Mouse (Mus musculus) neural tube, embryonic 11.5 days (tissue): ENCODE data around the gene Rbl1. TPM values are rescaled to one million over a fixed set of nuclear protein-coding genes. Genes with fewer than 3 reads are reported as not detected.

Experiments
- ATAC-seq: fragments of 200-750 bp; cut with Nextera tagmentation; 2 replicates; pipeline ENCODE4 v1.8.0; 2017; ENCODE audit warnings: moderate number of reproducible peaks, mild to moderate bottlenecking, moderate TSS enrichment, moderate library complexity; ENCODE audit not compliant: insufficient read depth, low FRiP score, low TSS enrichment
- DNase-seq: peaks from one replicate; pipeline ENCODE4 v3.0.0-alpha.2; 2015; ENCODE audit warnings: low spot score
- H3K27ac ChIP-seq: fragments of 300-500 bp; sonication (generic); 2 replicates; pipeline ENCODE4 v1.5.1; 2014; ENCODE audit warnings: low read depth, mild to moderate bottlenecking, low read length
- H3K27me3 ChIP-seq: fragments of 300-500 bp; sonication (generic); 2 replicates; pipeline ENCODE4 v1.6.1; 2014; ENCODE audit warnings: mild to moderate bottlenecking, low read length, mixed read lengths; ENCODE audit not compliant: control insufficient read depth, insufficient read depth
- H3K36me3 ChIP-seq: fragments of 300-500 bp; sonication (generic); 2 replicates; pipeline ENCODE4 v1.6.1; 2014; ENCODE audit warnings: mild to moderate bottlenecking, low read length, moderate library complexity, mixed read lengths; ENCODE audit not compliant: control insufficient read depth, insufficient read depth
- H3K4me1 ChIP-seq: fragments of 300-500 bp; sonication (generic); 2 replicates; pipeline ENCODE4 v1.6.1; 2014; ENCODE audit warnings: low read length, mixed read lengths; ENCODE audit not compliant: control insufficient read depth, insufficient read depth
- H3K4me2 ChIP-seq: fragments of 300-500 bp; sonication (generic); 2 replicates; pipeline ENCODE4 v1.6.1; 2014; ENCODE audit warnings: low read depth, mild to moderate bottlenecking, moderate library complexity
- H3K4me3 ChIP-seq: fragments of 300-500 bp; sonication (generic); 2 replicates; pipeline ENCODE4 v1.5.1; 2014; ENCODE audit warnings: low read depth, low read length
- H3K9ac ChIP-seq: fragments of 300-500 bp; sonication (generic); 2 replicates; pipeline ENCODE4 v1.6.1; 2014; ENCODE audit warnings: mild to moderate bottlenecking, low read length
- H3K9me3 ChIP-seq: fragments of 300-500 bp; sonication (generic); 2 replicates; pipeline ENCODE4 v1.6.1; 2016; ENCODE audit warnings: low read length; ENCODE audit not compliant: control insufficient read depth
- WGBS: fragments of 180-500 bp; shearing (Covaris S2); extraction: QIAGEN DNeasy Blood & Tissue Kit; methylation state at CpG from one replicate; pipeline ENCODE4 v1.1.7; 2014; 5-methylcytosine and 5-hydroxymethylcytosine counted together
- polyA plus RNA-seq: library from polyadenylated mRNA; unstranded; fragments of >200 nt; fragmentation: Nextera tagmentation; extraction: Ambion mirVana; gene quantifications from 2 replicates; pipeline ENCODE4 v1.2.1, GENCODE M21; 2014

Gene Rbl1
- polyA plus RNA-seq, 1 experiment from 2014 or later, result 29.3 TPM

DNA sequence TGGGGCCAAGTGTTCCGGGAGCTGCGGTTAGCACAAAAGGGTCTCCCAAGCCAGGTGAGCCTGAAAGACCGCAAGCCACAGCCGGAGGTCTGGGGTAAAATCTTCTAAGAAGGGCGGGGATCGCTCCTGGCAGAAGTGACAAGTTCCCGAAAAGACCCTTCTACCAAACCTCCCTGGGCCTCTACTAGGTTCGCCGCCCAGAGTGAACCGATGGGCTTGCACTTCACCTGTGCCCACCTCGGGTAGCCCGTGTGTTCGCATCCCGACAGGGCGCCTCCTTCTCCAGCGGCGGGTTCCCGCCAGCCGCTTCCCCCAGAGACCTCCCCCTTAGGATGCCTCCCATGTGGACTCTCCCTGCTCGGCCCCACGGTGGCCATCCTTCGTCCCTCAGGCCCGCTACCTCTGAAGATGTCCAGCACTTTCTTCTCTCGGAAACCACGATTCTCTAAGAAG lies 69.8 kb downstream of the Rbl1 start:
- DNase-seq (no peak), ATAC-seq (peak; percentile 60)
- H3K27ac ChIP-seq, result no peak overlapping the region
- H3K9ac ChIP-seq, result peak overlapping the region; percentile 69
- no peaks in the 10 kb centered on the region for H3K4me1 ChIP-seq
- peak overlapping the region; percentile 71 for H3K4me3 ChIP-seq
- no peaks in the 10 kb centered on the region for H3K36me3 ChIP-seq
- under 1% methylated on average over 25 of the region's 25 CpGs for WGBS
- no peaks in the 10 kb centered on the region for H3K27me3 ChIP-seq
- H3K4me2 ChIP-seq, result peak overlapping the region; percentile 91
- no peaks in the 10 kb centered on the region for H3K9me3 ChIP-seq

DNA sequence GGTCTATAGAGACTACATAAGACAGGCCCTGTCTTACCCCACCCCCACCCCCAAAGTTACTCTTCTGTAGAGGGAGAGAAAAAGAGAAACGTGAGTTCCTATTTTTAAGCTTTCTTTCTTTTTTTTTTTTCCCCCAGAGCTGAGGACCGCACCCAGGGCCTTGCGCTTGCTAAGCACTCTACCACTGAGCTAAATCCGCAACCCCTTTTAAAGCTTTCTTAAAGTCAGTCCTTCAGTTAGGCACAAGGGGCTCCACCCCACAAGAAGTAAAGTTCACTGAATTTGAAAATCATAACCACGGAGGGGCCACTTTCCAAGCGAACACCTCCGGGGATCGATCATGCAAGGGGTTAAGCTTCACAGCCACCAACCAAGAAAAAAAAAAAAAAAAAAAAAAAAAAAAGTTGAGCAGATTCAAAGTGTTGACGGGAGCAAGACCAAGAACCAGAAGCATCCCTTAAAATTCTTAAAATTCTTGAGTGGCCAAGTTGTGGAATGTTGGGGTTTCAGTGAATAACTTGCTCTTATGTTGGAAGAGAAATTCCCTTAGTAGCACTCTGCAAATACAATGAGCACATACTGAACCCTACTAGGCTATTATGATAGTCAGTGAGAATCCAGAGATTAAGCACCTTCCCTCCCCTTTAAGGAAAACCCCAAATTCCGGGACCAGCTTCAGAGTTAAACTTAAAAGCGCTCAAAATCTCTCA lies 70.4 kb downstream of the Rbl1 start:
- H3K36me3 ChIP-seq, result no peaks in the 10 kb centered on the region
- no peaks in the 10 kb centered on the region for H3K27me3 ChIP-seq
- H3K4me3 ChIP-seq, result peak overlapping the region; percentile 71
- DNase-seq (no peak), ATAC-seq (no peak)
- H3K9ac ChIP-seq, result peak overlapping the region; percentile 69
- H3K4me1 ChIP-seq, result no peaks in the 10 kb centered on the region
- no peak overlapping the region for H3K27ac ChIP-seq
- H3K4me2 ChIP-seq, result peak overlapping the region; percentile 91
- H3K9me3 ChIP-seq, result no peaks in the 10 kb centered on the region
- 24% methylated on average over 11 of the region's 11 CpGs for WGBS

DNA sequence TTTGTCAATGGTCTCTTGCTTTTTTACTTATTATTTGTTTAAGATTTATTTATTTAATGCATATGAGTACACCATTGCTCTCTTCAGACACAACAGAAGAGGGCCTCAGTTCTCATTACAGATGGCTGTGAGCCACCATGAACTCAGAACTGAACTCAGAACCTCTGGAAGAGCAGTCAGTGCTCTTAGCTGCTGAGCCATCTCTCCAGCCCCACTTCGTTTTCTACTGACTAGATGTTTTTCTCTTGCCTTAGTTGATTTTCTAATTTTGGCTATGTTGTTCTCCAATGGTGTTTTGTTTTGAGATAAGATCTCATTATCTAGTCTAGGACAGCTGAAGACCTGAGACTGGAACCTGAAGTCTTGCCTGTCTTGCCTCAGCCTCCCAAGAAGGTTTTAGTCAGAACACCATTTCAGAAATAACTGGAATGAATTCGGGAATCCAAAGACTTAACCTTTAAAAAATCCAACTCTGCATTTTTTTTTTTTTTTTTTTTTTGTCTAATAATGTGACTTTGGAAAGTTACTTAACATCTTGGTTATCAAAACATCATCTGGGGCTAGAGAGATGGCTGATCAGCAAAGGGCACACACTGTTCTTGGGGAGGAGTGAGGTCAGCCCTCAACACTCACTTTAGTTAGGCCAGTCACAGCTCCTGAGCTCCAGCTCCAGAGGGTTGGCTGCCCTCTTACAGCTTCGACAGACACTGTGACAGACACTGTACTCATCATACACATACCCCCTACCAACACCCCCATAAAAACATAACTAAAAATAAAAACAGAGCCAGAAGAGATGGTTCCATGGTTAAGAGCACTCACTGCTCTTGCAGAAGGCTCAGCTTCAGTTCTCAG lies 71.4 kb downstream of the Rbl1 start:
- H3K27me3 ChIP-seq, result no peaks in the 10 kb centered on the region
- ATAC-seq, result no peak

DNA sequence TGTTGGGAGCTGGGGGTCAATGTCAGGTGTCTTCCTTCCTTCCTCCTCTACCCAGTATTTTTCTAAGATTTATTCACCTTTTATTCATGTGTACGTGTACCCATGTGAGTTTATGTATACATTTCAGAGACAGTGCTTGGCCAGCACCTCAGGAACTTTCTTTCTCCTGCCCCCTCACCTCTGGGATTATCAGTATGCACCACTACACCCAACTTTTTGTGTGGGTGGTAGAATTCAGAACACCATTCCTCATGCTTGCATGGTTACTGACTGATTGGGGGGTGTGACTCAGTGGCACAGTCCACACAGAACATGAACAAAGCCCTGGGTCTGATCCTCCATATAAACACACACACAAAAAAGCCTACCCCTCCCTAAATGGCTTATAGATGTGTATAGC lies 72.2 kb downstream of the Rbl1 start:
- Histone ChIP-seq H3K27ac (no peak overlapping the region), H3K4me3 (no peak overlapping the region), H3K36me3 (no peaks in the 10 kb centered on the region), H3K9me3 (no peaks in the 10 kb centered on the region), H3K27me3 (no peaks in the 10 kb centered on the region), H3K4me2 (no peak overlapping the region), H3K9ac (no peak overlapping the region), H3K4me1 (no peaks in the 10 kb centered on the region)
- no peak for ATAC-seq
- no peak for DNase-seq
- WGBS, result 100% methylated on average over 1 of the region's 1 CpGs

More for the DNA sequence above, 71.4 kb downstream of the Rbl1 start:
- no peaks in the 10 kb centered on the region for H3K9me3 ChIP-seq
- no peaks in the 10 kb centered on the region for H3K4me1 ChIP-seq
- no peak overlapping the region for H3K9ac ChIP-seq
- H3K36me3 ChIP-seq, result no peaks in the 10 kb centered on the region
- no peak overlapping the region for H3K4me2 ChIP-seq
- 88% methylated on average over 3 of the region's 3 CpGs for WGBS
- H3K4me3 ChIP-seq, result no peak overlapping the region
- no peak overlapping the region for H3K27ac ChIP-seq
- no peak for DNase-seq

DNA sequence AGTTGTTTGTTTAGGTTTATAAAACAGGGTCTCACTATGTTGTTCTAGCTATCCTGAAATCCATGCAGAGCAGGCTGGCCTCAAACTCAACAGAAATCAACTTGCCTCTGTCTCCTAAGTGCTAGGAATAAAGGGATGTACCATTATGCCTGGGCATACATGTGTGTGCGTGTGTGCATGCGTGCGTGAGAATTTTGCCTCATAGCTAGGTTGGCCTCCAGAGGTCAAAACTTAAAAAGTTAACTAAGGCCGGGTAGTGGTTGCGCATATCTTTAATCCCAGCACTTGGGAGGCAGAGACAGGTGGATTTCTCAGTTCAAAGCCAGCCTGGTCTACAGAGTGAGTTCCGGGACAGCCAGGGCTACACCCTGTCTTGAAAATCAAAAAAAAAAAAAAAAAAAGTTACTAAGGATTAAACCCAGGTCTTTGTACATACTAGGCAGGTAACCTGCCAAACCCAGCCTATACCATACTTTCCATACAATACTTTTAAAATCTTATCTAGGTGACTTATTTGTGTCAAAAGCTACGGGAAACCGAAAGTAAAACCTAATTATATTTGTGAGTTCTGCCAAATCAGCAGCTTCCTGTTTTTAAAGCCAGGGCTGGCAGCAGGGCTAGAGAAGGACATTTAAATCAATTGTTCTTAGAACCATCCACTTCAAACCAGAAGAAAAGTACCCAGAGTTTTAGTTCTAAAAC lies 73.4 kb downstream of the Rbl1 start:
- Histone ChIP-seq H3K4me3 (no peak overlapping the region), H3K27me3 (no peaks in the 10 kb centered on the region), H3K4me1 (no peaks in the 10 kb centered on the region), H3K4me2 (no peak overlapping the region), H3K9ac (no peak overlapping the region), H3K9me3 (no peaks in the 10 kb centered on the region), H3K36me3 (no peaks in the 10 kb centered on the region), H3K27ac (no peak overlapping the region)
- DNase-seq (no peak), ATAC-seq (no peak)
- 90% methylated on average over 8 of the region's 8 CpGs for WGBS

DNA sequence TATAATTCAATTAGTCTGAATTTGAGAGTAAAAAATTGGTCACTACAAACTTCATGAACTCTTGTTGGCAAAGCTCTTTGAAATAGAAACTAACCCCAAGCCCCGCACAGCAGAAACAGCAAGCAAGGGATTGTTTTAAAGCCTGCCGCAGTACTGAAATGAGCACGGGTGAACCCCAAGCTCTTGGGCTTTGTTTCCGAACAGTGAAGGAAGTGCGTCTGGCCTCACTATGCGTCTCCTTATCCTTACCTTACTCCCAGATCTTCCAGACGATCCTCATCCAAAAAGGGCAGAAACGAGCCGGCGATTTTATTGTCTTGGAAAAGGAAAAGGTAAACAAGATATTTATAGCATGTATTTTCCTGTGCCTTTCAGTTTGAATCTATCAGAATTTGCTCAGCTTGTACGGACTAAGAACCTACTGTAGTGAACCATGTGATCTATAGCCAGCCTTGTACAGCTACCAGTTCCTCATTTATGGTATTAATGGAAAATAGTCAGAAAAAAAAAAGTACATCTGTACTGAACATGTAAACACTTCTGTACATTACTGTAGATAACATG lies 74.7 kb downstream of the Rbl1 start:
- WGBS, result 87% methylated on average over 11 of the region's 11 CpGs

DNA sequence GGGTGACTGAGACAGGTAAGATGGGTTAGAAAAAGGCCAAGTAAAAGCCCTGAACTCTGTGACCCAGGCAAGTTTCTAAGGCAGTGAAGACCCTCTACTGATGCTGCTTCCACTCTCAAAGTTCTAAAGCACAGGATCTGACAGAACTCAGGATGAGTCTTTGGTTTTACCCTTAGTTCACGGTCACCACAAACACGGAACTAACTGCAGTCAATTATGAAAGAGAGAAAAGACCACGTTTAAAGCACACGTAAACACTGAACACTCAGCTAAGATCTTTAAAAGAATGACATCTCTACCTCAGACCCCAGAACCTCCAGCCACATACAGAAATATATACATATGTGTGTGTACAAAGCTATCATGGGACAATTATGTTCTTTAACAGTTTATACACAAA lies 75.2 kb downstream of the Rbl1 start:
- H3K36me3 ChIP-seq, result no peaks in the 10 kb centered on the region
- H3K9ac ChIP-seq, result no peak overlapping the region
- no peak overlapping the region for H3K4me2 ChIP-seq
- 93% methylated on average over 4 of the region's 4 CpGs for WGBS
- no peak for ATAC-seq
- no peaks in the 10 kb centered on the region for H3K27me3 ChIP-seq
- no peak overlapping the region for H3K4me3 ChIP-seq
- no peak for DNase-seq
- no peaks in the 10 kb centered on the region for H3K9me3 ChIP-seq
- H3K27ac ChIP-seq, result no peak overlapping the region
- no peaks in the 10 kb centered on the region for H3K4me1 ChIP-seq

More for the DNA sequence above, 74.7 kb downstream of the Rbl1 start:
- ATAC-seq, result no peak
- Histone ChIP-seq H3K27ac (no peak overlapping the region), H3K27me3 (no peaks in the 10 kb centered on the region), H3K4me1 (no peaks in the 10 kb centered on the region), H3K9me3 (no peaks in the 10 kb centered on the region), H3K4me3 (no peak overlapping the region), H3K9ac (no peak overlapping the region), H3K4me2 (no peak overlapping the region), H3K36me3 (no peaks in the 10 kb centered on the region)
- DNase-seq, result no peak

DNA sequence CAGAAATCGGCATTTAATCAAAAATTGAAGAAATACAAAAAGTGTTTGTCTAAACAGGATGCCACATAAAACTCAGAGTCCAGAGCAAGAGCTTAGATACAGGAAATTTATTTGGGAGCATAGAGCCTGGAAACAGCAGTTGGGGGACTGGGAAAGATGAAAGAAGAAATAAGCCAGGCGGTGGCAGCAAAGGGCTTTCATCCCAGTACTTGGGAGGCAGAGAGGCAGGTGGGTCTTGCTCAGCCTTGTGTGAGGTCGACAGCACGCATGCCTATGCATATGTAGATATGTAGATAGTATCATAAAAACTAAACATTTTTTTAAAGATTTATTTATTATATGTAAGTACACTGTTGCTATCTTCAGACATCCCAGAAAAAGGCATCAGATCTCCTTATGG lies 76.3 kb downstream of the Rbl1 start:
- H3K27ac ChIP-seq, result no peak overlapping the region
- no peaks in the 10 kb centered on the region for H3K4me1 ChIP-seq
- H3K4me3 ChIP-seq, result no peak overlapping the region
- H3K4me2 ChIP-seq, result no peak overlapping the region
- H3K9me3 ChIP-seq, result no peaks in the 10 kb centered on the region
- no peak overlapping the region for H3K9ac ChIP-seq
- H3K27me3 ChIP-seq, result no peaks in the 10 kb centered on the region
- ATAC-seq (no peak), DNase-seq (no peak)
- H3K36me3 ChIP-seq, result no peaks in the 10 kb centered on the region
- 72% methylated on average over 4 of the region's 4 CpGs for WGBS
